Mouse (Mus musculus) embryo, embryonic 10.5 days (tissue): Measurements from ENCODE around the gene Dnaja3.
"Not testable (repeated sequence)": the region's sequence is repeated elsewhere in the genome, so short reads cannot be mapped to it uniquely, and the experiment has no call there.

Experiments
- DNase-seq: peaks from one replicate; pipeline ENCODE4 v3.0.0-alpha.2; 2015; ENCODE audit warnings: low spot score

Gene Dnaja3

DNA sequence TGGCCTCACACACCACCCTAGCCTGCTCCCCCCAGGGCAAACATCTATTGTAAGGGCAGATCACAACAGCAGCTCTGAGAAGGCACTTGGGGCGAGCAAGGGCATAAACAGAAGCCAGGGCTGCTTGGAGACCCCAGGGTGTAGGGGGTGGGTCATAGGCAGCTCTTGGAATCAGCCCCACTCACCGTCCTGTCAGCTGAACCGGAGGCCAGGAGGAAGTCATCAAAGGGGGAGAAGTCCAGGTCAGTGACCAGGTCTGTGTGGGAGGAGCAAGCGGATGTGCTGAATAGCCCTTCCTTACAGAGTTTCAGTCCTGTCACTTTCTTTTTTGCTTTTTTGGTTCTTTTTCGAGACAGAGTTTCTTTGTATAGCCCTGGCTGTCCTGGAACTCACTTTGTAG lies 30.5 kb downstream of the Dnaja3 start:
- no peak for DNase-seq

DNA sequence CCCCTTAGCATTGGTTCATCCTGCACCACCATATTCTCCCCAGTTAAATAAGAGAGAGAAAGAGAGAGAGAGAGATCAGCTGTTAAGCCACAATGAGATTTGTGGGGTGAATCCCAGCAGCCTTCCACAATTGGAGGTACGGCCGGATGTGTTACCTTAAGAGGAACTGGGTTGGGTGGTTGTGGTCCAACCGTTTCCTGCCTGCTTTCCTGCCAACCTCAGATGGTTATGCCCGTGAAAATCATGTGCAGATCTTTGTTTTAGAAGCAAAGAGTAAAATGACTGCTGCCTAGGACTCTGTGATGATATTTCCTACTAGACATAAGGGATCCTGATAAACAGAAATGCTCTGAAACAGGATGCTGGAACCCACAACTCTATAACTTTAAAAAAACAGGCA lies 34.3 kb downstream of the Dnaja3 start:
- DNase-seq, result no peak

DNA sequence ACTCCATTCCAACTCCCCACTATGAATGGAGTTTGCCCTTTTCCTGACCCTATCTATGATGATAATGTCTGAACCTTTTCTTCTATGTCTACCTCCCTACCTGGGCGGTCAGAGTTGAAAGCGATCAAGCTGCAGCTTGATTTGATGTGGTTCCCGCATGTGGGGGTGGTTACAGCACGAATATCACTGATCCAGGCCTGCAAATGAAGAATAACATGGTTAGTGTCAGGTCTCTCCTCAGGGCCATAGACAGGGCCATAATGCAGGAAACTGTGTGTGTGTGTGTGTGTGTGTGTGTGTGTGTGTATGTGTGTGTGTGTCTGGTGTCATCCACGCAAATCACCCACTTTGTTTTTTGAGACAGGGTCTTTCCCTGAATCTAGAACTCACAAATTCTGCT lies 37.0 kb downstream of the Dnaja3 start:
- no peak for DNase-seq

DNA sequence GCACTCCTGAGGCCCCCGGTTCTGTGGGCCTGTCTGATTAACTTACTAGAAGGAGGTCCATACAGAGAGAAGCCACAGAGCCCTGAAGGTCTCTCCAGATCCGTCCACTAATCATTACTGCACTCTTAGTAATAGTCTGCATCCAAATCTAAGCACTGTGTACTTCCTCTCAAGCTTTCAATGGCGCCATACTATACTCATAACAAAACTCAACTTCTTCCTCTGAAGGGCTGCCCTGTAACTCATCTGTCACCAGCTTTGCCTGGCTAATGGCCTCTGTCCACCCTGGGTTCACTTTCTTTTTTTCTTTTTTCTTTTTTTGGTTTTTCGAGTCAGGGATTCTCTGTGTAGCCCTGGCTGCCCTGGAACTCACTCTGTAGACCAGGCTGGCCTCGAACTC lies 38.3 kb downstream of the Dnaja3 start:
- DNase-seq, result no peak

DNA sequence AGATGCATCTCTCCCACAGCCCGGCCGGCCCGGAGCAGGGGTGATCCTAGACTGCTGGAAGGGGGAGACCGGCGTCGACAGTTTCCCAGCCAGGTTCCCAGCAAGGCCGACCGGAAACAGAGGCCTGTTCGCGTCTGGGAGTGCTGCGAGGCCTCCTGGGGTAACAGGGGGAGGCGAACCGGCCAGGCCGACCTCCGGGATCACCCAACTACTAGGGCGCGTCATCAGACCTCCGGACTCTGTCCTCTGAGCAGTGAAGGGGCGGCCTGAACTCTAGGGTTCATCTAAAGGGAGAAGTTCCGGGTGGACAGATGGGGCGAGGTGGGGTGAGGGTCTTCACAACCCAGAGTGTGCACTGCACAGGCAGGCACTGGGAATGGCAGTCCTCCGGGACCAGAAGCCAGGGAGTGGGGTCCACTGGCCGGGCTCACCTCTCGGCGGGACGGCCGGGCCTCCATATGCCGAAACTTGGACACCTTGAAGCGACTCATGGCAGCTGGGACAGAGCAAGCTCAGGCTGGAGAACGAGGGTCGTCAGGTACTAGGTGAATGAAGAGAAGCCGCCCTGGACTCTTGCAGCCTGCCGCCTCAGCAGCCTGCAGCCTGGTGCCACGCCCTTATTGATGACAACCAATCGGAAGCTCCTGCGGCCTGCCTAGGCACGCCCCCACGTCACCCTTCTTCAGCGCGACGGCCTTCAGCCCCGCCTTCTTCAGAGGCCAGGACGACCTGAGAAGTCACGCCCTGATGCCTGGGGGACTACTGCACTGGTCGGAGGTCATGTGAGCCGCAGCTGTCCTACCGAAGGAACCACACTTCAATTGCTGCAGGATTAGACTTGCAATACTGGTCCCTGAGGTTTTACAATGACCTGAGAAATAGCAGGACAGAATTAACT lies 39.6 kb downstream of the Dnaja3 start, which contains the start of gene Coro7:
TSS of gene Coro7 (minus strand) at position 657 of the 898 bp plus-strand sequence.
- DNase-seq, result peak; percentile 97

DNA sequence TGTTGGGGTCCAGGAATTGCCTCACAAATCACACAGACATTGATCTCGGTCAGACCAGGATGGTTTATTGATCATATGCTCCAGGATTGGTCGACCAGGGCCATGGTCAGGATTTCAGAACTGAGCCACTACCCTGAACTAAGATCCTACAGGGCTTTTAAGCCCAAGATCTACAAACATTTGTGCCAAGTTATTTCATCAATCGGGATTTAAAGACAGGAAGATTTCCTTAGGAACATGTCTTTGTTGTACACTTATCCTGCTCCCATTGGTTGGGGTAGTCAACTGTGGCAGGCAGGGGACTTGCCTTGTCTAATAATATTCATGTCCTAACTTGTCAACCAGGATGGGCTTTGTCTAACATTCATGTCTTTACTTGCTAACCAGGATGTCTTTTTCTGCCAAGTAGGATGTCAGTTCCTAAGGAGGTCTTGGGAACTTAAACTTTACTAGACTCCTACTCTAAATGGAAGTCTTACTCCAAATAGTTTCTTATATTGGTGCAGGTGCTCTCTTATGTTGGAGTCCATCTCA lies 41.2 kb downstream of the Dnaja3 start:
- not testable (repeated sequence) for DNase-seq

DNA sequence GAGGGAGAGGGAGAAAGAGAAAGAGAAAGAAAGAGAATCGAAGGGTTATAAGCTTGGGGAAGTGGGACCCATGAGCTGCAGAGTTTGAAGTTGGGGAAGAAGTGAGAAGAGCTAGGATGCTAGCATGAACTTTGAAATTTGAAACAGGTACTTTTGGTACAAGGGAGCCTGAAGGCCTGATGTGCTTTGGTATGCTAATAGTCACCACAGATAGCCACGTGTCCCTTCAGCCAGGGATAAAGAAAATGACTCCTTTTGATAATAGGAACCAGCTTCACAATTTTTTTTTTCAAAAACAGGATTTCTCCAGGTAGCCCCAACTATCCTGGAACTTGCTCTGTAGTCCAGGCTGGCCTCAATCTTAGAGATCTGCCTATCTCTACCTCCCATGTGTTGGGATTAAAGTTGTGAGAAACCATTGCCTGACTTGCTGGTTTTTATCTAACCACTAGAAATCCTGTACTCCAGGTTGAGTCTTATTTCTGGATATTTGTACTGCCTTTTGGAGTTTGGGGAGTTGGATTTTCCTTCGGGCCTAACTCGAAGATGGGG lies 42.9 kb downstream of the Dnaja3 start:
- no peak for DNase-seq

DNA sequence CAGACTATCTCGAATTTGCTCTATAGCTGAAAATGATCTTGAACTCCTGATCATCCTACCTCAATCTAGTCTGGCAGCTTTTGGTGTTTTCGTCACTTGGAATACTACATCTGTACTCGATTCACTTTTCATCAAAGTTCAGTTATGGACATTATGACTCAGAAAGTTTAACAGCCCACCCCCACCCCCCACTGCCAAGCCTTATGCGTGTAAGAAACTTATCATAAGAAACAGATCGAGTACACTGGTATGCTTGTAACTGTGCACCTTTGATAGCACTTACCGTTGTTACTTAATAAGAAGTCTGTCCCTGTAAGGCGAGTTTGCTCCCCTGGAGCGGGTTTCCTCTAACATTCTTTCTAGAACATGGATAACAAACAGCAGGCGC lies 43.4 kb downstream of the Dnaja3 start:
- DNase-seq, result no peak

DNA sequence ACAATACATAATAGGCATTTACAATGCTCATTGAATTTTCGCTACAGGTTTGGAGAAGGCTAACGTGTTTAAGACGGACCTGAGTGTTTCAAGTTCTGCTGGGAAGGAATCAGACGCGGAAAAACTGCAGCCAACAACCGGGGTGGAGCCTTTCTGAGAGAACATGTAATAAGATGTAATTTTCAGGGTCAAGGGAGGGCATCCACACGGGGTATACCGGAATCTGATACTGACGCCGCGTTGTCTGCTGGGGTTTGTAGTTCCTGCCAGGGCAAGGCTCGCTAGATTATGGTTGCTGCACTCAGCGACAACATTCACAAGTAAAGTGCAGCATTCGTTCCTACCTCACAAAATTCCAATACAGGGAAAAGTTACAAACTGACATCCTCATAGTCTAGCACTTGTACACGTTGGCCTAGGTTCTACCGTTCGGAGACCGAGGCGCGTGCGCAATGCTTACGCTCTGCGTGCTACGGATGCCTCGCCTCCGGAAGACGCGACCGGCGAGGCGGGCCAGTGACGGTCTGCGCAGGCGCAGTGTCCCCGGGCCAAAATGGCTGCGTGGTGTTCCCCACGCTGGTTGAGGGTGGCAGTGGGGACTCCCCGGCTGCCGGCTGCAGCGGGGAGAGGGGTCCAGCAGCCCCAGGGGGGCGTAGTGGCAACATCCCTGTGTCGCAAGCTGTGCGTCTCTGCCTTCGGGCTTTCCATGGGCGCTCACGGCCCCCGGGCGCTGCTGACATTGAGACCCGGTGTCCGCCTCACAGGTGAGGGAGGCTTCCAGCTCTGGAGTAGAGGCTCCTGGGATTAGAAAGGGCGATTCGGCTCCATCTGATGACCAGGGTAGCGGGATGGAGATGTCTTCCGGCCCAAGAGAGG lies 44.0 kb downstream of the Dnaja3 start:
- DNase-seq, result peak; percentile 97

DNA sequence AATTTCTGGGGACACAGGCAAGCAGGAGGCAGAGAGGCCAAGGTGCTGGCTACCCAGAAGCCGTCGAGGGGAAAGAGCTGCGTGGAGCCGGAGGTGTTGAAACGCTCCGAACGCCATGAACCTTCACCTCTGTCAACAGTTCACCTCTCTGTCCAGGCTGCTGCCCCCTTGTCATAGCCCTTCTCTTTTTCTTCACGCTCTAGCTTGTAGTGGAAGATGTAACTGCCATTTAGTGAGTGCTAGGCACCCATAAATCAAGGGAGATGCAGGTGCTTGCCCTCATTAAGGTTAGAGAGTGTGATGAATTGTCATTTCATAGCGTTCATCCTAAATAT lies 44.6 kb downstream of the Dnaja3 start:
- no peak for DNase-seq

DNA sequence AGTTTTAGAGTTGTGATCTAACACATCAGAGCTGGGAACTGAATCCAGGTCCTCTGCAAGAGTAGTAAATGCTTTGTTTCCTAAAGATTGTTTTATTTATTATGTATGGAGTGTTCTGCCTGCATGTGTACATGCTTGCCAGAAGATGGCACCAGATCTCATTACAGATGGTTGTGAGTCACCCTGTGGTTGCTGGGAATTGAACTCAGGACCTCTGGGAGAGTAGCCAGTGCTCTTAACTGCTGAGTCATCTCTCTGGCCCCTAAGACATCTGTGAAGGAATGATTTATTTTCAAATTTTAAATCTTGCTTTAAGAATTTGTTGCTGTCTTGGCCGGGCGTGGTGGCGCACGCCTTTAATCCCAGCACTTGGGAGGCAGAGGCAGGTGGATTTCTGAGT lies 49.6 kb downstream of the Dnaja3 start:
- not testable (repeated sequence) for DNase-seq

DNA sequence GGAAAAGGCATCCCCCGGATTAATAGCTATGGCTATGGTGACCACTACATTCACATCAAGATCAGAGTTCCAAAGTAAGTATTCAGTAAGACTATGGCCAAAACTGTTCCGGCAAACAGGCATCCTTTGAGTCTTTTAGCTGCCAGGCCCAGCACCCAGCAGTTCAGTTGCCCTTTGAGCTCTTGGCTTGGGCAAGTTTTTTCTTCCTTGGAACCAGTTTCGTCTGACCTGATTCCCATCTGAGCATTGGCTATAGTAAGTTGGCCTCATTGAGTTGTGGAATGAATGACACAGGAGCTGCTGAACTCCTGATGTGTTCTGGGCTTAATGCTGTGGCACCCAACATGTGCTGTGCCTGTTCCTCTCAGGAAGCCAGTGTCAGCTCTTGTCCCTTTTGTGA lies 61.4 kb downstream of the Dnaja3 start:
- no peak for DNase-seq

DNA sequence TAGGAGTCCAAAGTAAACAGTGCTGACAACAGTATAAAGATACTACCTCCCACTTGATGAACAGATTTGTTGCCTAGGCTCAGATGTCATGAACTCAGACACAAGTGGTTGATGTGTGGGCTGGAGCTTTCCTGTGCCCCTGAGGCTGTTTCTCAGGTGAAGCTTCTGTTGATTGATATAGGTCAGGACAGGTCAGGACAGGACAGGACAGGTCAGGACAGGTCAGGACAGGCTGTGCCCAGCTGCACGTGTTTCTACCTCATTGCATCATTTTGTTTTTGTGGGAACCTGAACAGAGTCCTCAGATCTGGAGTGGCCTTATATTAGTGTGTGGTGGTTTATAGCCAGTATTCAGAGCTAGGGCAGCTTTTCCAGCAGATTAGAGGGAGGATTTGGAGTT lies 62.9 kb downstream of the Dnaja3 start:
- DNase-seq, result no peak

DNA sequence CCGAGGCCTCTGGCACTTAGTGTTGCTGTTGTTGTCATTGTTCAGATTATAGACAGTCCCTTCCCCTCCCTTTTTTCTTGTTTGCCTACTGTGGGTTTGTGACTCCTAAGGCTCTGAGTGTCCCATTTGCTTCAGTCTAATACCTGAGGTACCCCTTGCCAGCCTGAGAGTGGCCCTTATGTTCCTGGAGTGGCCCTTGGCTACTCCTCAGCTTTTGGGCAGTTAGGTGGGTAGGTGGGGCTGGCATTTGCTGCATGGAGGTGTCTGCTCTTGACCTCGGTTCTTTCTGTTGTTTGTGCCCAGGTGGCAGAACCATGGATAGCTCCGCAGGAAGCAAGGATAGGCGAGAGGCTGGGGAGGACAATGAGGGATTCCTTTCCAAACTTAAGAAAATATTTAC lies 65.8 kb downstream of the Dnaja3 start:
- DNase-seq, result no peak

DNA sequence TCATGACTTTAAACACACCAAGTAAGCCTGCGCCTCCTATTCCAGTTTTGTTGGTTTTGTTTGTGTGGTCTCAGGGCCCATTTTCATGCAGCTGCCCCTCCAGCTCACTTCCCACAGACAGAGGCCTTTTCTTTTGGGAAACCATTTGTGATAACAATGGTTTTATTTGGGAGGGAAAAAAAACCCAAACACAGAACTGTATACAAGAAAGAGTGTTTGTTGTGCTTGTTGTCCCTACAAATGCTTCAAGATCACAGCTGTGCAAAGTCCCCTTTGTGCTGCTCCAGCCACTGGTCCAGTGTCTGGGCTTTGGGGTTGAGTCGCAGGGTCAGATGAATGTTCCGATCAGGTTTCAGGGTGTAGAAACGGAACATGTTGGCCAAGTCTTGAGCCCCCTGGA lies 71.4 kb downstream of the Dnaja3 start:
- DNase-seq, result no peak

DNA sequence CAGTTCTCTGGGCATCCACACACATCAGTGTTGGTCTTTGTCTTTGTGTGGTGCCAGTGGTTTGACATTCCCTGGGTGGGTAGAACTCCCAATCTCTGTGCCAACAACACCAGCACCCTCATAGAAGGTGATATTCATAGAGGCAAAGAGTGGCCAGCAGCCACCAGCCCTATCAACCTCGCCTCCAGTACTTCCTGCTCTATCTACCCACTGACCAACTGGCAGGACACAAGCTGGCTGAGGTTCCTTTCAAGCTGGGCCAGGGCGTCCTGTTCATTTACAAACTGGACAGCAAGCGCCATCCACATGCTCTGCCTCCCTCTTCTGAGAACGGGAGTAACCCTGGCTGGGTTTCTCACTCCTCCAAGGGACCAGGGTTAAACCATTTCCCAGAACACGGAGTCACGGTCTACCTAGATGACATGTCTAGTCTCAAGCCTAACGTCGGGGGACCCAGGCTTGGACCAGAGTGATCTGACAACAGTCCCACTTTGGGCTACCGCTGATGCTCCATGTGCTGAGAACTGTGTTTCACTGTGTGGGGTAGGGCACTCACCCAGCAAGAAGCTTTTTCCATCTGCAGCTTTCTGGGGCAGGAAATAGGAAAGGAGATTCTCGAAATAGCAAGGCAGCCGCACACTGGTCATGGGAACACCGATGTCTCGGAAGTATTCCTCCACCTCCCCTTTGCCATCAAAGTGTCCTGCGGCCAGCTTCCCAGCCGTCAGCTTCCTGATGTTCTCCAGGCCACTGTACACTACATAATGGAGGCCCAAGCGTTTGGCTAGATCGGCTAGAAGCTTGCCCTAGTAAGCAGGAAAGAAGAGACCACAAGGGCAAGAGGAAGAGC lies 74.3 kb downstream of the Dnaja3 start:
- no peak for DNase-seq

DNA sequence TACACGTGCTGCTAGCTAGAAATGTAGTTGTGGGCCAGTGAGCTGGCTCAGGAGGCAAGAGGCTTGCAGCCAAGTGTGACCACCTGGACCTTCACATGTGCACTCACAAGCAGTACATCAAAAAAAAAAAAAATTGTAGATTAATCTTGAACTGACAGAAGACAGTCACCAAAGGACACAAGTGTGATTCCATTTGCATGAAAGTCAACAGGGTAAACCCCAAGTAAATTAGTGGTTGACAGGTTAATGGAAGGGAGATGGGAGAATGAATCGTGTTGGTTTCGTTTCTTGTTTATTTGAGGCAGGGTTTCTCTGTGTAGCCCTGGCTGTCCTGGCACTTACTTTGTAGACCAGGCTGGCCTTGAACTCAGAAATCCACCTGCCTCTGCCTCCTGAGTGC lies 78.1 kb downstream of the Dnaja3 start:
- DNase-seq, result no peak

DNA sequence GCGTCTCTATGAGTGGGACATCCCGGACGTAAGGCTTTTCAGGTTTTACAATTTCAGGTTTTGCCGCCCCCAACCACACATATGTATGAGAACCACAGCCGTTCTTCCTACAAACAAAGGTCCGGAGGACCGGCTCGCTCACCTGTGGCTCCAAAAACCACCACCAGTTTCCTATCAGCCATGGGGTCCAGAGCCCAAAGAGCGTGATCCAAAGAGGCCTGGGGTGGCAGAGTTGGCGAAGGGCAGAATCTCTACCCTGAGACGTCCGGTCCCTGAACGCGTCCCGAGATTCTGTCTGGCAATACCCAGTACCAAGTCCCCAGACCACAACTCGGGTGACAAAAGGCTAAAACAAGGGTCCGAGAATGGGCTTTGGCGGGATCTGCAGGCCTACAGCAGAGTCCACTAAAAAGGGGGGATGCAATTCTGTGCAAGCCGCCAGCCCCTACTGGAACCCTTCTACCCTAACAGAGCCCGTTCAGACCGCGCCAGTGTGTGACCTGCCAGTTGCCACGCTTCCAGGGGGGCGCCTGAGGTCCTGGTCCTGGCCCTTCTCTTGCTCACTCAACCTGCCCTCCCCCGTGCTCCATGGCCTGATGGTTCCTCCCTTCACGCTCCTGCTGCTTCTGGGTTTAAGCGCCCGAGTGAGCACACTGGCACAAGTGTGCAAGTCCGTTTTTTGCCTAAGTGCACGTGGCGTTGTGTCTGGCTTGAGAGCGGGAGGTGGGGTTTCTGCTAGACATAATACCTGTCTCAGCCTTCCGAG lies 79.1 kb downstream of the Dnaja3 start, which contains the start of gene Nmral1:
TSS of gene Nmral1 (minus strand) at position 604 of the 766 bp plus-strand sequence.
- peak; percentile 89 for DNase-seq

DNA sequence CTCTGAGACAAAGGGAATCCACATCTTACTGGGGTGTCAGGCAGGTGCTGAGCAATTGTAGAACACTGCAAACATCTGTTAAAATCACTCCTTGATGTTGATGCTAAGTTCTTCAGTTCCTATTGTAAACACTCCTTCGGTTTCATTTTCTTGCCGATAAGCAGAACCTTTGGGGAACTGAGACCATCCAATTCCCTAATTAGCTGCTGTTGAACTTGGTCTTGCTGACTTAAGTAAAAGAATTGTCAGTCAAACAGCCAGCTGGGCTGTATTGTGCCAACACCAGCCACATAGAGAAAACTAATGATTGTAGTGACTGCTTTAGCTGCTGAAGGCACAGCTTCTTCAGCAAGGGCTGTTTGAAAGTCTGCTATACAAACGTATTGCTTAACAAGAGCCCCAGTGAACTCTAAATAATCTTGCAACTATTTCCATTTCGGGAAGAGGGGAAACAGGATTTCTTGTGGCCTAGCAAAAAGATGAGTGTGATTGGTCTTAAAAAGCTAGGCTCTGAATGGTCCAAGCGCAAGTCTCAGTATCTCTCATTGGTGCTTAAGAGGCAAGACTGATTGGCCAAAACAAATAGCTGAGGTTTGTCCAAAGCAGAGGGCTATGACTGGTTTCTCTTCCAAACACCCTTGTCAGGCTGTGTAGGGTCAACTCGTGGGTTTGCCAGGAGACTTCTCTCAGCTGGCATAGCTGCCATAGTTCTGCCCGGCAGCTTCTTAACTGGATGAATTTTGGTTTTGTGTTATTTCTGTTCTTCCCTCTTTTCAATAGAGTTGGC lies 82.5 kb downstream of the Dnaja3 start:
- DNase-seq, result no peak

DNA sequence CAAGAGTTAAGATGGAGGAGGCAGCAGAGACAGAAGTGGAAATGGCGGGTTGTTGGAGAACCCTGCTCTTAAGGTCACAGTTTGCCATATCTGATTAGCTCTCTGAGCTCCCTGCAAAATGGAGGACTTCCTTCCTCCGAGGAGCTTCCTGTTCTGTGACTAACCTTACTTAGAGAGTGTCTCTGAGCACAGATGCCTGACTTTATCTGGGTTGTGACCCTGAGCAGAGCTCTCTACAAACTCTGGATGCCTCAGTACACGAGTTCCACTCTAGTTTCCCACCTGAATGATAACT lies 83.1 kb downstream of the Dnaja3 start:
- DNase-seq, result no peak
